Mouse (Mus musculus) G1E (cell line): ENCODE measurements around the gene Dcun1d5. TPM values are rescaled to one million over a fixed set of nuclear protein-coding genes. Genes with fewer than 3 reads are reported as not detected.

ENCODE experiments used
- ATAC-seq: 2 replicates; pipeline ENCODE4 v1.8.0; 2016; ENCODE audit warnings: mild to moderate bottlenecking; ENCODE audit not compliant: insufficient number of reproducible peaks, poor library complexity, low FRiP score, severe bottlenecking; ENCODE audit errors: extremely low read depth
- DNase-seq: peaks from one replicate; pipeline ENCODE4 v3.0.0; 2012; ENCODE audit warnings: low spot score
- H3K27me3 ChIP-seq: 2 replicates; pipeline ENCODE4 v1.6.1; 2012; ENCODE audit warnings: mild to moderate bottlenecking, low read length, inconsistent platforms; ENCODE audit not compliant: insufficient read depth
- H3K36me3 ChIP-seq: replicated peaks from 2 replicates; pipeline ENCODE3; 2012; ENCODE audit warnings: mild to moderate bottlenecking, inconsistent platforms
- H3K4me1 ChIP-seq: 2 replicates; pipeline ENCODE4 v1.6.1; 2012; ENCODE audit warnings: low read depth, low read length, inconsistent platforms, mixed read lengths; ENCODE audit not compliant: insufficient read depth
- H3K4me3 ChIP-seq: 2 replicates; pipeline ENCODE4 v1.5.1; 2012; ENCODE audit warnings: low read depth, mild to moderate bottlenecking, inconsistent platforms, low read length, moderate library complexity, mixed read lengths
- H3K9me3 ChIP-seq: replicated peaks from 2 replicates; pipeline ENCODE4 v1.6.1; 2012; ENCODE audit warnings: inconsistent platforms
- CTCF ChIP-seq: IDR thresholded peaks from 2 replicates; pipeline ENCODE4 v1.5.1; 2012; ENCODE audit warnings: low read depth, low read length, inconsistent platforms, mixed read lengths
- GATA1 ChIP-seq: IDR thresholded peaks from 2 replicates; pipeline ENCODE4 v1.6.1; 2012; ENCODE audit warnings: borderline replicate concordance, low read length, inconsistent platforms, mixed read lengths
- GATA2 ChIP-seq: IDR thresholded peaks from 2 replicates; pipeline ENCODE4 v1.6.1; 2012; ENCODE audit warnings: low read depth, low read length, inconsistent platforms, borderline replicate concordance
- POLR2AphosphoS5 ChIP-seq: IDR thresholded peaks from 2 replicates; pipeline ENCODE4 v1.6.1; 2012; ENCODE audit warnings: low read depth, low read length, inconsistent platforms; ENCODE audit not compliant: insufficient replicate concordance
- TAL1 ChIP-seq: conservative IDR thresholded peaks from 2 replicates; pipeline ENCODE4 v1.6.1; 2012; ENCODE audit warnings: low read depth, low read length, inconsistent platforms, mixed read lengths
- polyA plus RNA-seq: library from polyadenylated mRNA; stranded (reverse); fragments of >175 nt; gene quantifications from 2 replicates; pipeline ENCODE4 v1.2.3, GENCODE M21; 2012
- total RNA-seq, 2 experiments: library from RNA; stranded (forward) in 1 of 2; stranded (reverse) in 1 of 2; fragments of 200-1000 nt in 1 of 2; fragments of >200 nt in 1 of 2; fragmentation: Nextera tagmentation in 1 of 2; gene quantifications; 2 replicates each; pipeline ENCODE4 v1.2.3; 2014 to 2017

Dcun1d5 gene
- 62.0 and 67.5 TPM in 2 replicates for total RNA-seq (2014; fragmentation: Nextera tagmentation)
- total RNA-seq (2017), result 133 and 164 TPM in 2 replicates
- 145 and 172 TPM in 2 replicates for polyA plus RNA-seq

DNA sequence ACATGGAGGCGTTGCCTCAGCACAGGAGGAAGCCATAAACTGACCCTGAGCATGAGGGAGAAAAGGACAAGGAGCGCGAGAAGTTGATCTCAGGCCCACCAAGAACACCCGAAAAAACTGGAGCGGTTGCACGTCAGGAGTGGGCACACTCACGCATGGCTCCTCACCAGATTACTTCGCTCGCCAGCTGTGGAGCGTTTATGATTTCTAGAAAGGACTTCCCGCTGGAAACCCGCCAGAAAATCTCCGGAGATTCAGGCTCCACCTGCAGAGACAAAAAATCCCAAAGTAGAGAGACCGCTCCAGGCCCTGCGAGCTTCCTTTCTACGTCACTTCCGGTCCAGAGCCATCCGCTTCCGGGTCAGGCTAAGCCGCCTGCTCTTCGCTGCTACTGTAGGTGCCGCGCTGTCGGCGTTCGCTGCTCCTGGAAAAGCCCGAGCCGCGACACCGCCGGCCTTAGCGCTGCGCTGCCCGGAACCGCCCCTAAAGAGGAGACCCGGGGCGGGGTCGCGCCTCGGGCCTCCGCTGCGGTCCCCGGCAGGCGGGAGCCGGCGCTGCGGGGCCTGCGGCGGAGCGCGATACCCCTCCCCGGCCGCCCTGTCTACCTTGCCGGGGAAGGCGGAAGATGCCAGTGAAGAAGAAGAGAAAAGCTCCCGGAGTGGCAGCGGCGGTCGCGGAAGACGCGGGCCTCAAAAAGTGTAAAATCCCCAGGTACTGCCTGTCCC lies at the start of gene Dcun1d5, which contains the start of gene Dync2h1:
Gene Dcun1d5, plus strand, starts transcription at position 349 of the 725 bp plus-strand sequence.
Gene Dync2h1, minus strand, starts transcription at position 275 of the 725 bp plus-strand sequence.
- TF ChIP-seq CTCF (no peak), POLR2AphosphoS5 (no peak), TAL1 (no peak), GATA1 (no peak), GATA2 (no peak)
- ATAC-seq, result peak; percentile 91
- no peaks in the 10 kb centered on the region for H3K27me3 ChIP-seq

DNA sequence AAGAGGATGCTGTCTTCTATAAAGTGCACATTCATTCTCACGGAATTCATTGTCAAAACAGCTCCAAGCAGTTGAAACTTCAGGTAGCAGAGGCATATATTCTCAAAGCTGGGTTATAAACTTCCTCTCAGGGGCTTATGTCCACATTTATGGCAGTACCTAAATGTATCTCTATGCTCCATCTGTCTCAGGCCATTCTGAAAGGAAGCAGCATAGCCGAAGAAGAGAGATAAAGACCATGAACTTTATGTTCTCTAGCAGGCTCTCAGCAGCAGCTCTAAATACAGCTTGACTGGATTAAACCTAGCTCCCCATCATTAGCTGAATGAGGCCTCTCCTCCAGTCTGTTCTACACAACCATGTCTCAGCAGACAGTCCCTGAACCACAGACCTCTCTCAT lies 29.9 kb upstream of the Dcun1d5 start:
- no peak for ATAC-seq
- no peaks in the 10 kb centered on the region for H3K4me1 ChIP-seq
- H3K9me3 ChIP-seq, result no peaks in the 10 kb centered on the region
- H3K4me3 ChIP-seq, result no peak overlapping the region
- no peaks in the 10 kb centered on the region for H3K27me3 ChIP-seq
- peaks cover 43% of the 10 kb centered on the region for H3K36me3 ChIP-seq
- TF ChIP-seq POLR2AphosphoS5, result no peak
- no peak for TF ChIP-seq GATA1
- TF ChIP-seq TAL1, result no peak
- TF ChIP-seq CTCF, result no peak
- no peak for TF ChIP-seq GATA2
- no peak for DNase-seq

More for the DNA sequence above, at the start of gene Dcun1d5, which contains the start of gene Dync2h1:
- peak; percentile 73 for DNase-seq
- Histone ChIP-seq H3K4me1 (peaks cover 18% of the 10 kb centered on the region), H3K36me3 (peaks cover 27% of the 10 kb centered on the region), H3K4me3 (peak within 1 kb of the TSS; percentile 81), H3K9me3 (no peaks in the 10 kb centered on the region)

DNA sequence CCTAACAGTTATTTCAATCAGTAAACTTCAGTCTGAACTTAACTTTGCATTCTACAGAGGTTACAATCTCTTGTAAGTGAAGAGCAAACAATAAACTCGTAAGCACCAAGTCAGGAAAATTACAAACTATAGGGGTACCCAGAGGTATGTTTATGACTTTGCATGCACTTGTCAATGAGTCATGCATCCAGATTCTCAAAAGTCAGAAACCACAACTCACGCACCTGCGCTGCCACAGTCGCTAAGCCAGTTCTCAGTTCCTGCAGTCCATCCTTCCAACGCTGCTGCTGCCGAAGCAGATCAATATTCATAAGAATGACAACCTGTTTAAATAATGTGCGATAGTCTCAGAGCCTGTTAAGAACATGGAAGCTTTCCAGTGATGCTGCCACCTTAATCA lies 25.7 kb upstream of the Dcun1d5 start:
- Histone ChIP-seq H3K36me3 (peaks cover 47% of the 10 kb centered on the region), H3K9me3 (no peaks in the 10 kb centered on the region), H3K27me3 (no peaks in the 10 kb centered on the region), H3K4me1 (no peaks in the 10 kb centered on the region), H3K4me3 (no peak overlapping the region)
- ATAC-seq (no peak), DNase-seq (no peak)
- TF ChIP-seq POLR2AphosphoS5 (no peak), CTCF (no peak), GATA1 (no peak), GATA2 (no peak), TAL1 (no peak)

DNA sequence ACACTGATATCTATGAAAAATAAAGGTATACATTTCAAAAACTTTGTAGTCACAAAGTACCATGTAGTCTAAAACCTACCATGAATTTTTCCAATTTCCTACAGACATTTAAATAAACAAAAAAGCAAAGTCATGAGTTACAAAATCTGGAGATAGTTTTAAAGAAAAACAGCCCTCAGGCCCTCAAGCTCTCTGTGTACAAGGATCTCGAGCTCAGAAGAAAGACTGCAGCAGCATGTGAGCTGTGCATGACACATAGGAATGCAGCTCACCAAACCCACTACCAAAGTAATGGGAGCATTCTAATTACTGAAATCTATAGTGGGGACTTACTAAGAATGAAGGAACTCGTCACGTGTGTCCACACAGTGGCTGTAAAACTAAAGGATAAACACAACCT lies 24.6 kb upstream of the Dcun1d5 start:
- Histone ChIP-seq H3K36me3 (peaks cover 42% of the 10 kb centered on the region), H3K4me3 (no peak overlapping the region), H3K4me1 (no peaks in the 10 kb centered on the region), H3K9me3 (no peaks in the 10 kb centered on the region), H3K27me3 (no peaks in the 10 kb centered on the region)
- DNase-seq (no peak), ATAC-seq (no peak)
- no peak for TF ChIP-seq POLR2AphosphoS5
- TF ChIP-seq GATA2, result no peak
- no peak for TF ChIP-seq CTCF

DNA sequence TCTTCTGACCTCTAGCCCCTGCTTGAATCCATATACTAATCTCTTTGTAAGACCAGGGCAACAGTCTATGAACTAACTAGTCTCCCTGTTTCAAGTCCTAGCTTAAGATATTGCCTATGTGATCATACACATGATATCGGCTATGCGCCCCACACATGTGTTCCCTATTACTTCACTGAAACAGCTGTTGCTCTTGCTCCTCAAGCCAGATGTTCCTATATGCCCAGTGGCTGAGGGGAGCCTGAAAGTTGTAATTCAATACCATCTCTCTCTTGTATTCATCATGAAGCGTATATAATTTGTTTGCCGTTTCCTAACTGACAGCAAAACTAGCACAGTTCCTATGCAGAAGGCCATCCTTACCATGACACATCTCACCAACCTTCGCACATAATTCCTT lies 23.6 kb upstream of the Dcun1d5 start:
- ATAC-seq (no peak), DNase-seq (no peak)
- Histone ChIP-seq H3K9me3 (no peaks in the 10 kb centered on the region), H3K4me3 (no peak overlapping the region), H3K27me3 (no peaks in the 10 kb centered on the region), H3K36me3 (peaks cover 42% of the 10 kb centered on the region), H3K4me1 (no peaks in the 10 kb centered on the region)
- TF ChIP-seq GATA2, result no peak
- TF ChIP-seq TAL1, result no peak

DNA sequence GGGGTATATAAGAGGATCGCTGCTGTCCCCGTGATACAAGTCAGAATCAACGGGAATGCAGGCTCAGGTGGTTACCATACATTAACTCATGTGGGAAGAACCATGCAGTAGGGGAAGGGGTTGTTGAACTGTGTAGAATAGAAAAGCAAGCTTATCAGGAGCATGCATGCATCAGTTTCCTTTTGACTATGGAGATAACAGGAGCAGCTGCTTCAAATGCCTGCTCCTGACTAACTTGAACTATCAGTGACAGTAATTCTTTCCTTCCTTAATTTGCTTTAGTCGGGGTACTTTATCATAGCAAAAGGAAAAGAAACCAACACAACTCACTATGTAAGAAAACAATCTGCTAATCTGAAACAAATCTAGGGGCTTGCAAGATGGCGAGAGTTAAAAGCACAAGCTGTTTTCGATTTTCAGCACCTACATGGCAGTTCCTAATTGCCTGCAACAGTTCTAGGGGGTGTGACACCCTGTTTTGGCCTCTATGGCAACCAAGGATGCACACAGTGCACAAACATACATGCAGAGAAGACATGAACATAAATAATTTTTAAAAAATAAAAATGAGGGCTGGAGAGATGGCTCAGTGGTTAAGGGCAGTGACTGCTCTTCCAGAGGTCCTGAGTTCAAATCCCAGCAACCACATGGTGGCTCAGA lies 16.9 kb upstream of the Dcun1d5 start:
- no peaks in the 10 kb centered on the region for H3K27me3 ChIP-seq
- no peak for TF ChIP-seq GATA1
- TF ChIP-seq TAL1, result 0 out of 2 replicates have a peak, but pooled peaks have one; percentile 13
- no peak for TF ChIP-seq CTCF
- peak; percentile 93 for ATAC-seq
- no peak for DNase-seq
- peaks cover 36% of the 10 kb centered on the region for H3K36me3 ChIP-seq
- no peak overlapping the region for H3K4me3 ChIP-seq
- peaks cover 6% of the 10 kb centered on the region for H3K4me1 ChIP-seq
- no peaks in the 10 kb centered on the region for H3K9me3 ChIP-seq
